Mouse (Mus musculus) right cerebral cortex, adult 18-20 months (tissue): ENCODE results near the gene Auts2.

Experiments
- DNase-seq: peaks from one replicate; pipeline ENCODE4 v3.0.0; 2022; ENCODE audit warnings: mixed read lengths

Gene Auts2

GRCm38 (mm10) chr5:132380261-132380660 lies 162.9 kb downstream of the Auts2 start:
- DNase-seq = no peak

- DNase-seq = no peak
These were observed 164.2 kb downstream of the Auts2 start for GRCm38 (mm10) chr5:132378977-132379376.

DNA sequence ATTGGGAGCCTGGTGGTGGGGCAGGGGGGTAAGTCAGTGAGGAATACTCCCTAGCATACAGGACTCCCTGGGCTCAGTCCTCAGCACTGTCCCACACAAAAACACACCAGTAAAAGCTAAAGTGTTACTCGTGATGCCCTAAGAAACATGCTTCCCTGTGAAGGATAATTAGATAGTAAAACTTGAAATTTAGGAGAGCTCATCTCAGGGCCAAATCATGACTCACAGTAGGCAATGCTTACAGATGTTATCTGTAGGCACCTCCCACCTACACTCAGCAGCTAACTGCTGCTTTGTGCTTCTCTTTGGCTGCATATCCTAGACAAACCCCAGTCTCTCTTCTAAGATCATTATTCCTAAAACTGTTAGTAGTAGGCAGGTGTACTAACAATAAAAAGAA lies 168.0 kb downstream of the Auts2 start:
- peak; percentile 49 for DNase-seq

DNA sequence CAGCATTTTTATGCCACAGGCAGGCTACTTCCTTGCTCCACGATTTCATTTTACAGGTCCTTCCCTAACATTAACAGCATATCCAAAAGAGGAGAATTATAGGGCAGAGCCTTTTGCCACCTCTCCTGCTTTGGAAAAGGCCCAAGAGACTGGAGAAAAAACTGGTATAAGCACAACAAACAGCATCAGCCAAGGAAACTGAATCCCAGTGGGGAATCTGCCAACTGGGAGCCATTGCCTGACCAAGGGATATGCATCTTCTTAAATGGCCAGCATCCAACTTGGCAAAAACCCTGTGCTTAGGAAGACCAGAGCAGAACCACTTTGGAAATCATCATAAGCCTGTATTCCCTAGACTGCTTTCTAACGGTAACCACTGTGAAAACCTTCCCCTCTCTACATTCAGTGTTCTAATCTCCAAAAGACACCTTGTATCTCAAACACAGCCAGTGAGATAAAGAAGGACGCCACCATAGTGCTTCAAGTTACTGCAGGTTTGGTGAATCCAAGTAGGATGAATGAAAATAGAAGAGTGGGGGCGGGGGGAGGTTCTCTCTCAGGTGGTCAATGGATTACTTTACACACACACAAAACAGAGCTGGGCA lies 169.6 kb downstream of the Auts2 start:
- no peak for DNase-seq

GRCm38 (mm10) chr5:132372605-132373004 lies 170.5 kb downstream of the Auts2 start:
- DNase-seq = no peak

DNA sequence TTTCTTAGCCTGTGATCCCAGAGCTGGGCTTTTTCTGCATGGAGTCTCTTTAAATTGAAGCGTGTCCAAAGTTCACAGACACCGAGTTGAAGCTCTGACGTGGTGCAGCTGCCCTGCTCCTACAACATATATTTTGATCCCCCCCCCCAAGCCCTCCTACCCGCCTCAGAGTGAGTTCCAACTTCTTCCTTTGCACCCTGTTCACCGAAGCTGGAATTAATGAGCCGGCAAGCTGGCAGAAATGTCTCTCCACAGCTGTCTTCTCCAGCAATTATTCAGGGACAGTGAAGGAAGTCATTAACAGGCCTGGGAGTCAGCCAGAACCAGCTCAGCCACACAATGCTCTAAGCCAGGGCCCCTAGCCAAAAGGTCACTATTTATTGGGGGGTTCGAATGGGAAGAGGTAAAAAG lies 174.5 kb downstream of the Auts2 start:
- peak; percentile 17 for DNase-seq

DNA sequence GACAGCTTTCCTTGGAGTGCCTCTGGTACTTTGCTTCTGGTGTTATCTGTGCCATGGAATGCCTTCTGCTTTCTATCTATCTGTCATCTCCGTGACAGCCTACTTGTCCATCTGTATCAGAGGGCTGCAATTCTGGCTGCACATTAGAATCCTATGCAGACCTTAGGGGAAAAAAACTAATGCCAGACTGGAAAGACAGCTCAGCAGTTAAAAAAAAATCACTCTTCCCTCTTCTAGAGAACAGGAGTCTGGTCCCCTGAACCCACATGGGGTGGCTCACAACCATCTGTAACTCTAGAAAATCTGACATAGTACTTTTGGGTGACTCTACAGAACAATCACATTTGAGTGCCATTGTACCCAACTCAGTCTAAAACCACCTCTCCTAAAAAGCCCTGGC lies 181.9 kb downstream of the Auts2 start:
- no peak for DNase-seq

DNA sequence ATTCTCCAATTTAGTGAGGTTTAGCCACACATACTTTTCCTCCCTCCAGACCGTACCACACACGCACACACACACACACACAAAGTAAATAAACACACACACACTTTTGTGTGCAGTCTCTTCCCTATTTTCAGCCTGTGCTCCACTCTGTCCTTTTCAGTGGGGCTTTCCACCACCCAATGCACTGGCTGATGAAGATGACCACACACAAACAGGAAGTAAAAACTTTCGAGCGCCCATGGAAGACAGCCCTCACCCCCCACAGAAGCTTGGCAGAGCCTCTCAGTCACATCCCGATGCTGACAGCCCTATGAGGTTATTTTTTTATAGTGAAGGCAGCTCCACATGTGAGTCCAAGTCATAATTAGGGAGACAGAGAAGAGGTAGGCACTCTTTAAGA lies 185.4 kb downstream of the Auts2 start:
- no peak for DNase-seq

- no peak for DNase-seq
These were observed 187.2 kb downstream of the Auts2 start for GRCm38 (mm10) chr5:132355935-132356334.

- no peak for DNase-seq
These were observed 190.7 kb downstream of the Auts2 start for GRCm38 (mm10) chr5:132352437-132352836.

DNA sequence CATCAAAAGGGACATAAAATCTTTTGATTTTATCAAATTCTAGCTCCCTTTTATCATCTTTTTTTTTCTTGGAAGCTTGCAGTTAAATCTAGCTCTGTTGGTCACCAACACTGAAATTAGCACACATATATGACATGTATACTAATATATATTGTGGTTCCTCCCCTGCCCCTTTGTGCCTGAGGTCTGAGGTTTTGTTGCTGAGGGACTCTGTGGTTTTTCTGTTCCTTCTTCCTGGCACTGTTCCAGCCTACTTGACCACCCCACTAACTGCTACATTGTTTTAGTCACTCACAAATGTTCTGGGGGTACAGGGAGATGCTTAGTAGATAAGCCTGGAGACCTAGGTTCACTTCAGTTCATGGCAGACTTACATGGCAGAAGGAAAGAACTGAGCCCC lies 192.0 kb downstream of the Auts2 start:
- no peak for DNase-seq

- no peak for DNase-seq
These were observed 201.8 kb downstream of the Auts2 start for GRCm38 (mm10) chr5:132341315-132341714.

GRCm38 (mm10) chr5:132337677-132338076 lies 205.5 kb downstream of the Auts2 start:
- DNase-seq = no peak

- DNase-seq = no peak
These were observed 207.4 kb downstream of the Auts2 start for GRCm38 (mm10) chr5:132335719-132336118.

DNA sequence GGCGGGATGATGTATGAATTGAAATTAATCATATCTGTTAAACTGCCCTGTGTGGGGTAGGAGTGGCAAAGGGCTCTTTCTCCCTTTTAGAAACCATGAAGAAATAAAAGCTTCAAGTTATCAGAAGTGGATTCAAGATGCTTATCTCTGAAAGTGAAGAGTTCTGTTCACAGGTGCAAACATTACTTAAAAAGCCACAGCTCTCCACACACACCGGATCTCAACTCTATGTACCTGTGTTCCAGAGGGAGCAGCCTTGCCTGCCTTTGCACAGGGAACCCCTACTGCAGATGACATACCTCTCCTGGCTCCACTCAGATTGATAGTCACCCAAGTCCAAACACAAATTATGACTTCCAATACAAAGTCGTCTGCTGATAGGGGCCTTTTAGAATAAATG lies 208.3 kb downstream of the Auts2 start:
- DNase-seq = no peak

DNA sequence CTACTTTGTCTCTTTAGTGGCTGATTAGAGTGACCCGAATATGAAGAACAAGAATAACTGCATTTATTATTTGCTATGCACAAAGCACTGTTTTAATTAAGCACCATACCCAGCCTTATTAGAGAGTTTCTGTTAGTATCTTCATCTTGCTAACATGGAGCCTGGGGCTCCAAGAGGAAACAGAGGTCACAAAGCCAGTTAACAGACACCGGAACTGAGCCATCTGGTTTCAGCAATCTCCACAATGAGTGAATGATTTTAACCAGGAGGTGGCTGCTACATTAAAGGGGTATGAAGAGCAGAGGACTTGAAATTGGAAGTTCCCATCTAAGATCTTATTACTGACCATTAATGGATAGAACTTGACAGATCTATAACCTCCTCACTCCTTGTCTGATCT lies 209.4 kb downstream of the Auts2 start:
- no peak for DNase-seq

GRCm38 (mm10) chr5:132332521-132332920 lies 210.6 kb downstream of the Auts2 start:
- no peak for DNase-seq

- DNase-seq = no peak
These were observed 213.8 kb downstream of the Auts2 start for GRCm38 (mm10) chr5:132329171-132329936.

DNA sequence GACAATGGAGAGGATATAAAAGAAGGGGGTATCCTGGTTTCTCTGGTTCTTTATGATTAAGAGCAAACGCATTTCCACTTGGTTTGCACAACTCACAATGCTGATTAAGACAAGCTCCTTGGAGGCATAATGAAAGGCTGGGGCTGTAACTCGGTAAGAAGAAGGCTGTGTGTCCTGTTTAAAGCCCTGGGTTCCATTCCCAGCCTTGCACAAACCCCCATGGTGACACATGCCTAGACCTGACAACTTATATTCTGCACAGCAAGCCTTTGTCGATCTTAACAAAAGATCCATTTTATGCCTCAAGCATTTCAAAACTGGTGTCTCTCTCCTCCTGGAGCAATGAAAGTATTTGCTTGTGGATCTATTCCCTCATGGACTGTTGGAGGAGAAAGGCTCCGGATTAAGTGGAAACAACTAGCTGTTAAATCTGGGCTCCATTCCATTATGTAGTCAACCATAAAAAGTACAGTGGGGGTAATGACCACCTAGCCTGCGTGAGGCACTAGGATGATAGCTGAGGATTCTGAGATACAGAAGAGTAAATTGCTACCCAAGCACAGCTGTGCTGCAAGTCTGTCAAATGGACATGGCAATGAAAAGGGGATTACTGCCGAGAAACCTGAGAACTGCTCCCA lies 218.8 kb downstream of the Auts2 start:
- no peak for DNase-seq

GRCm38 (mm10) chr5:132323608-132324007 lies 219.5 kb downstream of the Auts2 start:
- no peak for DNase-seq

- no peak for DNase-seq
These were observed 220.2 kb downstream of the Auts2 start for GRCm38 (mm10) chr5:132322971-132323370.

GRCm38 (mm10) chr5:132318026-132318765 lies 224.9 kb downstream of the Auts2 start:
- DNase-seq = no peak

DNA sequence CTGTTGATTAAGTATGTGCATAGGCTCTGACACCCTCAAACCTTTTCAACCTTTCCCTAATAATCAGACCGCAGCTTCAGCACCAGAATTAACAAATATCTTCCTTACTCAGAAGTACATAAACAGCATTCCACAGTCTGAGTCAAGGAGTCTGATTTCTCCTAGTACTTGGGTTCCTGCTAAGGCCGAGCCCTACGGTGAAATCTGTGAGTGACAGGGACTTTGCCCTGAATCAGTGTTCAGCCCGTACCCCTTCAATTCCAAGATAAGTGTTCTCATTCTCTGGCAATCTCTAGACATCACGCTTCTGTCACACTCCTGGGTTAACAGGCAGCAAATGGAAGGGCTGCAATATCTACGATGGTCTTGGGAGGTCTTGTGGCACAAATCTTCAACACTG lies 226.2 kb downstream of the Auts2 start:
- DNase-seq = no peak
